Mouse (Mus musculus) T-cell, adult 2 months (primary cell): ENCODE results near the gene Coro1c.
A peak's percentile ranks its signal among the peaks of the same experiment; 100 is the strongest.

Source experiments
- DNase-seq: peaks from one replicate; pipeline ENCODE4 v3.0.0; 2022; ENCODE audit warnings: low spot score

Coro1c gene

GRCm38 (mm10) chr5:113908592-113909441 is at the start of gene Coro1c:
Gene Coro1c (minus strand): TSS chr5:113908758.
- DNase-seq = peak; percentile 98

GRCm38 (mm10) chr5:113956510-113956909 is 48.0 kb upstream of the Coro1c start:
- peak; percentile 75 for DNase-seq

- no peak for DNase-seq
These were observed 47.1 kb upstream of the Coro1c start for GRCm38 (mm10) chr5:113955691-113956090.

GRCm38 (mm10) chr5:113955281-113955680 is 46.7 kb upstream of the Coro1c start:
- no peak for DNase-seq

GRCm38 (mm10) chr5:113954421-113954820 is 45.9 kb upstream of the Coro1c start:
- DNase-seq = peak; percentile 64

- no peak for DNase-seq
These were observed 44.0 kb upstream of the Coro1c start for GRCm38 (mm10) chr5:113952519-113952918.

- no peak for DNase-seq
These were observed 43.1 kb upstream of the Coro1c start for GRCm38 (mm10) chr5:113951693-113952071.

GRCm38 (mm10) chr5:113950786-113951692 is 42.5 kb upstream of the Coro1c start:
- no peak for DNase-seq

- no peak for DNase-seq
These were observed 41.6 kb upstream of the Coro1c start for GRCm38 (mm10) chr5:113950133-113950532.

GRCm38 (mm10) chr5:113947280-113947679 is 38.7 kb upstream of the Coro1c start:
- no peak for DNase-seq

GRCm38 (mm10) chr5:113945126-113945525 is 36.6 kb upstream of the Coro1c start:
- no peak for DNase-seq

- no peak for DNase-seq
These were observed 34.8 kb upstream of the Coro1c start for GRCm38 (mm10) chr5:113943328-113943727.

GRCm38 (mm10) chr5:113942580-113942979 is 34.0 kb upstream of the Coro1c start:
- peak; percentile 24 for DNase-seq

- DNase-seq = no peak
These were observed 30.8 kb upstream of the Coro1c start for GRCm38 (mm10) chr5:113939263-113939900.

- DNase-seq = no peak
These were observed 29.1 kb upstream of the Coro1c start for GRCm38 (mm10) chr5:113937650-113938049.

GRCm38 (mm10) chr5:113933889-113934288 is 25.3 kb upstream of the Coro1c start:
- no peak for DNase-seq

- DNase-seq = no peak
These were observed 24.9 kb upstream of the Coro1c start for GRCm38 (mm10) chr5:113933480-113933879.

GRCm38 (mm10) chr5:113932310-113932709 is 23.8 kb upstream of the Coro1c start:
- DNase-seq = no peak

GRCm38 (mm10) chr5:113930648-113931609 is 22.4 kb upstream of the Coro1c start:
- peak; percentile 35 for DNase-seq

GRCm38 (mm10) chr5:113929950-113930647 is 21.5 kb upstream of the Coro1c start:
- no peak for DNase-seq

- no peak for DNase-seq
These were observed 21.0 kb upstream of the Coro1c start for GRCm38 (mm10) chr5:113929526-113929925.
